Mouse (Mus musculus) common myeloid progenitor, adult 5-6 weeks (primary cell): ENCODE measurements around the gene Lifr. TPM values are rescaled to one million over a fixed set of nuclear protein-coding genes. Genes with fewer than 3 reads are reported as not detected.

Experiments used
- ATAC-seq: replicated peaks from 2 replicates; pipeline ENCODE4 v1.8.0; 2016; ENCODE audit warnings: low read depth, mild to moderate bottlenecking, moderate TSS enrichment, inconsistent platforms; ENCODE audit not compliant: poor library complexity, severe bottlenecking
- total RNA-seq: library from RNA; stranded (forward); fragments of 200-1000, 187-1606 nt; gene quantifications from 2 replicates; pipeline ENCODE4 v1.2.3, GENCODE M21; 2017

Gene Lifr
- 0.41 and 4.1 TPM in 2 replicates for total RNA-seq

DNA sequence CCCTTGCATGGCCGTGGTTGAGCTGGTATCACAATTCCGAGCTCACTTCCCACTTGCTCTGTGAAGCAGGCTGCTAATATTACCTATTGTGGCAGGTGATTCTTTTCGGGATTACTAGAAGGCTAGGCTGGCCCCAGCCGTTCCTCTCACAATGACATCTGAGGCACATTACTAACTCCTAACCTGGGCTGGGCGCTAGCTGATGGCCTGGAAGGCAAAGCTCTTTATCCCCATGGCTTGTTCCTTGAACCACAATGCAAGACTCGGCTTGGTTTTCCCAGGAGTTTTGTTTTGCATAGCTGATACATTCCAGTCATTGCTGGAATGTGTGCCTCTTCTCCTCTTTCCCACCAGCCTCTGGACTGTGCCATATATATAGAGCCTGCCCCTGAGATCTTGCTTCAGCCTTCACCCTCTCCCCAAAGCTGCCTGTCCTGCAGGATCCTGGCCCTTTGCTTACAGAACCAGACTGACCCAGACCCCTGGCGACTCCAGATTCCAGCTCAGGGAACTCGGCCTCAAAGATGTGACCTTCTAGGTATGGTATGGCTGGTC, at the start of gene Lifr:
Gene Lifr, plus strand, starts transcription at position 404 of the 555 bp plus-strand sequence.
- ATAC-seq: no peak

DNA sequence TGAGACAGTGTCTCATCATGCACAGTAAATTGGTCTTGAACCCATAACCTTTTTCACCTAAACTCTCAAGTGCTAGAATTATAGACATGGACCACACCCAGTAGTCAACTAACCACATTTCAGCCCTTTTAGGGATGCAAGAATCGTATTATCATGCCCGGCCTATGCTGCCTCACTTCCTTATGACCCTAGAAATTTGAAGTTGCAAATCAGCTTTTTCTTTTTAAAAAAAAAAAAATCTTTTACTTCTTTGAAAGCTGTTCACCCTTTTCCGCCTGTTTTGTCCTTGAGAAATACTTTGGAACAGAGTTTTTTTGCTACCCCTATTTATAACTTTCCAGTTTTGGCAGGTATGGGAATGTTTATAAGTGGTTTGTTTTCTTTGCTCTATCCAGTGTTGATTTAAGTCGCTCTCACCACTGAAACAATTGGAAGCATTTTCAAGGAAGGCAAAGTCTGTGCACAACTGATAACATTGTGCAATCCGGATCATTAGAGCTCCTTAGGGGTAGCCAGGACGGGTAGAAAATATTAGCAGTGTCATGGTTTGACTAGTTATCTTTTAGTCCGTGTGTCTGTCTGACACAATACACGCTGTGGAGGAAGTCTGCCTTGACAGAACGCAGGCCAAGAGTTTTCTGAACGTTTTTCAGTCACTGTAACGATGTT, 46.2 kb upstream of the Lifr start:
- ATAC-seq: peak; percentile 58

- ATAC-seq: no peak
These were observed 45.4 kb upstream of the Lifr start for GRCm38 (mm10) chr15:7045056-7045455.

GRCm38 (mm10) chr15:7047931-7048330, 42.5 kb upstream of the Lifr start:
- no peak for ATAC-seq

GRCm38 (mm10) chr15:7048916-7049315, 41.5 kb upstream of the Lifr start:
- no peak for ATAC-seq

- ATAC-seq: no peak
These were observed 38.7 kb upstream of the Lifr start for GRCm38 (mm10) chr15:7051666-7052065.

DNA sequence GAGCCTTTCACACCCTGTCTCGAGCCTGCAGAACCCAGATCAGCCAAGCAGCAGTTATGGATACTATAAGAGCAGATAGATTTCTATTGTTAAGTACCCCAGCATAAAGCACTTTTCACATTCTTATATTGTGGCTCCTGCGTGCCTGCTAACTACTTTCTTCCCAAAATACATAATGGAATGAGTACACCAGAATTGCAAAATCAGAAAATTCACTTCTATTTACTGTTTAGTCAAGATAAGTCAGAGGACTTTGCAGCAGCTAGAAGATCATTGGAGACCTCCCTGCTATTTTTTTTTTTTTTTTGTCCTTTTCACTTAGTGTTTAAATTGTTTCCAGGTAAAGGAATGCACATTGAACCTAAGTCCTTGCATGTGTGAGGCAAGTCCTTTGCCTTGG, 38.3 kb upstream of the Lifr start:
- ATAC-seq: no peak

- no peak for ATAC-seq
These were observed 33.6 kb upstream of the Lifr start for GRCm38 (mm10) chr15:7056851-7057250.

GRCm38 (mm10) chr15:7060522-7060921, 29.9 kb upstream of the Lifr start:
- no peak for ATAC-seq

DNA sequence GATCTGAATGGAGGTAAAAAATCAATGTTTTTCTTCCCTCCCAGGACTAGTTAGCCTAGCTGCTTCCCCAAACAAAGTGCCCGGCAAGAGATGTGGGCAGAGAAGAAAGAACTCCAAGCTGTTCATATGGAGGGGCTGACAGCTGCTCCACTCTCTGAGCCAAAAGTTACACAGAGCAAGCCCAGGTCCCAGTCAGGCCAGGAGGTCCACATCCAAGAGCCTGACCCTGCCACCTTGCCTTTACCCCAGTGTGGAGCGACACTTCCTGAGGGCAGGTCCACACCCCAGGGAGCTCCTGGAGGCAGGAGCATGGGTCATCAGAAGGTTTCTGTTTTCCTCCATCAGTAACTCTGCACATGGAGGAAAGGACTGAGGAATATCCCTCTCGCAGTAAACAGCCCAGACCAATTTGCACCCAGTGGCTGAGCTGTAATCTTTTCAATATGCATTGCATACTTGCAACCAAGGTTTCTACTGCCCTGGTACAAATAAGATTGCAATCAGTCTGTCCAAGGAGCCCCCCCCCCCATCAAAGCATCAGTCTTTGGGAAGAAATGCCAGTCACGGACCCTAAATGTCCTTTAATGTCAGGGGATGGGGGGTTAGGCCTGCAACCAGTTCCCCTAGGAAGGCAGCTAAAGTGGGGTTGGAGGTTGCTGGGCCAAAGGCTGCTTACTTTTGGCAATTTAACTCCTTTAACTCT, 28.3 kb upstream of the Lifr start:
- ATAC-seq: no peak

GRCm38 (mm10) chr15:7062698-7063009, 27.8 kb upstream of the Lifr start:
- no peak for ATAC-seq

GRCm38 (mm10) chr15:7063521-7064240, 26.7 kb upstream of the Lifr start:
- no peak for ATAC-seq

DNA sequence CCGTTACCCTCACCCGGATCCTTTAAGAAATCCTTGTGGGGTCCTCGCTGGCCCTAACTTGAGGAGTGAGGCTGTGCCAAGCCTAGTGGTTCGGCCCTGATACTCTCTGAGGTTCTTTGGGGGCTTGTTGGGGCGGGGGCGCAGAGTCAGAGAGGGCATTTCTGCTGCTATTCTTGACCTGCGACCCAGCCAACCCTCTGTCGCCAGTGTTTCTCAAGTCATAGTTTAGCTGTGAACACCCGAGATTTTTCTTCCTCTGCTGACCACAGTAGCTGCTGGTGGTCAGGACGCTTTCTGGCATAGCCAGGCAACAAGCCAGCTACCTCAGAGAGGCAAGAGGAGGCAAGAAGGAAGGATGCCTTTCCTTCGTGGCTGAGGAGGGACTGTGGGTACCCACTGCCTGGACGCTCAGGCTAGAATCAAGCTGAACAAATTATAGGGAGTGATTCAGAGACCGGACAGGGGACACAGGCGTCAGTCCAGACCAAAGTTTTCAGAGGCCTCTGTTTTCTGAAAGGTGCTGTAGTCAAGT, 25.4 kb upstream of the Lifr start:
- no peak for ATAC-seq

GRCm38 (mm10) chr15:7065624-7066023, 24.8 kb upstream of the Lifr start:
- ATAC-seq: no peak

DNA sequence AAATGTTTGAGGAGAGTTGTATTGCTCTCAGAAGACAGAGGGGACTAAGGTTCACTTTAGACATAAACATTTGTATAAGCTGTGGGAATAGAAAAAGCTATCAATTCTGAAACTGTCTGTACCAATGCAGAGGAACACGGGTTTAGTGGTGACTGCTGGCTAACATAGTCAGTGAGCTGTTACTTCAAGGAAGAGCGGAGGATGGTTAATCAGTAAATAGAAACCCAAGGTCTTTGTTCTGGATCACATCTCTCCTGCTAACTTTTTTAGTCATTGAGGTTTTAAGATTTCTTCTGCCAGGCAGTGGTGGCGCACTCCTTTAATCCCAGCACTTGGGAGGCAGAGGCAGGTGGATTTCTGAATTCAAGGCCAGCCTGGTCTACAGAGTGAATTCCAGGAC, 23.7 kb upstream of the Lifr start:
- ATAC-seq: no peak

GRCm38 (mm10) chr15:7069374-7069773, 21.0 kb upstream of the Lifr start:
- no peak for ATAC-seq

GRCm38 (mm10) chr15:7070199-7070794, 20.1 kb upstream of the Lifr start:
- no peak for ATAC-seq

DNA sequence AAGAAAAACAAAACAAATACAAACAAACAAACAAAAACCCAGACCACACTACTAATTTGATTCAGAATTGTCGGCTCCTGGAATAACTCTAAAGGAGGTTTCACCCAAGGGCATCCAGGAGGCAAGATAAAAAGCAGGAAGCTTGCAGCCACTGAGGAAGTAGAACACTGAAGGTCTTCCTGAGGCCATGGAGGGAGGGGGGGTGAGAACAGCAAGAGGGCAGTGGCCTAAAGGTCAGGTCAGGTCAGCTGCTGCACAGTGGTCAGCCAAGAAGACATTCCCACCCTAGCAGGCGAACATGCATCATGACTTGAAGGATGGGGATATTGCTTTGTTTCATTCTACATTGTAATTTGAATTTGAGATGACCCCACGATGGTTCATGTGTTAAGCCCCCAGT, 17.1 kb upstream of the Lifr start:
- ATAC-seq: no peak; the same call in 1 of the 2 replicates

GRCm38 (mm10) chr15:7075185-7075584, 15.2 kb upstream of the Lifr start:
- ATAC-seq: no peak

- no peak for ATAC-seq
These were observed 12.1 kb upstream of the Lifr start for GRCm38 (mm10) chr15:7078356-7078755.
